8 mouse cellular contexts compared by ENCODE assay signal in the genomic region with DNA sequence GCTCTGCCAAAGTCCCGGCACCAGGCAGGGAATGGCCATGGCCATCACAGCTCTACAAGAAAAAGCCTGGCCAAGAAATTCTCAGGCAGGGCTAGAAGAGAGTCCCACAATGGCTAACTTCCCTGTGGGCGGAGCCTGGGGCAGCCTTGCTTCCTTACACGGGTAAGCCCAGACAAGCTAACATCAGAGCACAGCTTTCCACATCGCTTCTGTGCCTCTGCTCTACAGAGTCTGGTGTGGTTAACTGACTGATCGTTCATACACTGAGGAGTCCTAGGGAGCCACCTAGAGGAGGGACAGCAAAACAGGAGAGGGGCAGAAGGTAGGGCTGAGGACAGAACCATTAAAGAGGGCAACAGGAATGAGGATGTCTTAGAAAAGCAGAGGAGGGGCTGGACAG. TPM values are rescaled to one million over a fixed set of nuclear protein-coding genes. Genes with fewer than 3 reads are reported as not detected.
DNase-seq lines count a peak whose midpoint lies in the region; ATAC-seq and TF ChIP-seq lines count a peak whose summit lies in the region.

No protein-coding gene starts in this region.

- no peaks in the 10 kb centered on the region for H3K27me3 ChIP-seq in heart, embryonic 10.5 days (ENCODE audit: insufficient read depth, poor library complexity, severe bottlenecking)
- H3K27me3 ChIP-seq in embryonic facial prominence, embryonic 10.5 days (replicated peaks; ENCODE audit: low read depth, poor library complexity, severe bottlenecking), result no peaks in the 10 kb centered on the region

- peaks cover 11% of the 10 kb centered on the region for H3K36me3 ChIP-seq in heart, embryonic 10.5 days
- H3K36me3 ChIP-seq in embryonic facial prominence, embryonic 10.5 days (replicated peaks), result peaks cover 12% of the 10 kb centered on the region

- peak; percentile 87 for TF ChIP-seq CTCF in layer of hippocampus, adult 2 months (conservative IDR thresholded peaks at IDR 0.05)

- intact Hi-C loops in heart, postnatal 14 days (cut with DNase I), result loop anchor here (1.0 kb wide), 1 partner anchor 60 kb away; no protein-coding TSS in a partner anchor

- peak; percentile 98 for ATAC-seq in megakaryocyte, adult 5-6 weeks (ENCODE audit: poor library complexity, severe bottlenecking)

- no peak overlapping the region for H3K27ac ChIP-seq in heart, embryonic 10.5 days
- H3K27ac ChIP-seq in embryonic facial prominence, embryonic 10.5 days (replicated peaks), result no peak overlapping the region
- no peak overlapping the region for H3K27ac ChIP-seq in layer of hippocampus, adult 2 months

- no peak overlapping the region for H3K4me3 ChIP-seq in heart, embryonic 10.5 days
- H3K4me3 ChIP-seq in embryonic facial prominence, embryonic 10.5 days, result no peak overlapping the region
- no peak overlapping the region for H3K4me3 ChIP-seq in layer of hippocampus, adult 2 months

- DNase-seq in heart, adult 11 months, result peak; percentile 99
- DNase-seq in heart, embryonic 10.5 days (ENCODE audit: low spot score), result no peak
- peak; percentile 78 for DNase-seq in MN1 (ENCODE audit: low spot score)
- DNase-seq in embryonic facial prominence, embryonic 10.5 days (ENCODE audit: low spot score), result peak; percentile 53
- DNase-seq in heart, postnatal 14 days, result peak; percentile 55 to 69
- DNase-seq in layer of hippocampus, adult 2 months (ENCODE audit: low spot score in 2 of 2), result peak; percentile 65 to 72
- peak; percentile 67 to 76 for DNase-seq in spleen, postnatal 4 days (ENCODE audit: low spot score in 2 of 2)

- no peaks in the 10 kb centered on the region for H3K9me3 ChIP-seq in heart, embryonic 10.5 days
- 0 out of 2 replicates have a peak, but pooled peaks cover 3% of the 10 kb centered on the region for H3K9me3 ChIP-seq in embryonic facial prominence, embryonic 10.5 days

- peaks cover 15% of the 10 kb centered on the region for H3K4me1 ChIP-seq in heart, embryonic 10.5 days
- H3K4me1 ChIP-seq in embryonic facial prominence, embryonic 10.5 days, result peaks cover 22% of the 10 kb centered on the region

- 20% methylated on average over 5 of the region's 5 CpGs for WGBS in heart, embryonic 10.5 days
- WGBS in embryonic facial prominence, embryonic 10.5 days, result 20% methylated on average over 5 of the region's 5 CpGs

RNA-seq across cellular contexts. Expression of gene Pik3cd, which starts 8.1 kb away (rescaled TPM):
- polyA plus RNA-seq in heart, embryonic 10.5 days (2016; fragmentation: Nextera tagmentation; extraction: Ambion mirVana), result 3.4 and 4.8 TPM in 2 replicates
- 6.1 and 6.3 TPM in 2 replicates for polyA plus RNA-seq in embryonic facial prominence, embryonic 10.5 days (2016; fragmentation: Nextera tagmentation; extraction: Ambion mirVana)
- total RNA-seq in heart, postnatal 14 days (2021), result 1 to 10 TPM; 4.8 to 5.5 TPM
- total RNA-seq in layer of hippocampus, adult 2 months (2021), result 10 to 100 TPM; 19.6 to 23.5 TPM
- 76.6 and 78.3 TPM in 2 replicates for total RNA-seq in megakaryocyte, adult 5-6 weeks (2015)
- 129 and 130 TPM in 2 replicates for total RNA-seq in megakaryocyte, adult 5-6 weeks (2017)

RNA-seq across cellular contexts. Expression of gene Tmem201, which starts 27.3 kb away (rescaled TPM):
- 43.1 and 54.0 TPM in 2 replicates for polyA plus RNA-seq in heart, embryonic 10.5 days (2016; fragmentation: Nextera tagmentation; extraction: Ambion mirVana)
- polyA plus RNA-seq in embryonic facial prominence, embryonic 10.5 days (2016; fragmentation: Nextera tagmentation; extraction: Ambion mirVana), result 46.5 and 46.7 TPM in 2 replicates
- total RNA-seq in heart, postnatal 14 days (2021), result 10 to 100 TPM; 82.7 to 83.9 TPM
- total RNA-seq in layer of hippocampus, adult 2 months (2021), result 10 to 100 TPM; 69.7 to 78.3 TPM
- total RNA-seq in megakaryocyte, adult 5-6 weeks (2015), result 1.2 and 2.9 TPM in 2 replicates
- 1.5 and 1.9 TPM in 2 replicates for total RNA-seq in megakaryocyte, adult 5-6 weeks (2017)

Comparison
In these comparisons a context has a peak if more than half of its experiments do, and no peak if none do; other contexts are left out.
1. RNA of gene Tmem201, which starts 27.3 kb away (total RNA-seq): 82.7 to 83.9 TPM in heart, postnatal 14 days and 69.7 to 78.3 TPM in layer of hippocampus, adult 2 months; 1.2 to 2.9 TPM in megakaryocyte, adult 5-6 weeks; every median in the first group is over 10 times any median in the second.